Mouse (Mus musculus) MEL (cell line): ENCODE results near the gene Glce. TPM values are rescaled to one million over a fixed set of nuclear protein-coding genes. Genes with fewer than 3 reads are reported as not detected.

Experiments used
- DNase-seq: peaks from one replicate; pipeline ENCODE4 v3.0.0; 2011; ENCODE audit warnings: low read depth, low spot score
- H3K27ac ChIP-seq: 2 replicates; pipeline ENCODE4 v1.5.1; 2012; ENCODE audit warnings: low read depth, mild to moderate bottlenecking, control low read depth, low read length, moderate library complexity; ENCODE audit not compliant: control insufficient read depth
- H3K27me3 ChIP-seq, 2 experiments: fragments of 150-350 bp in 1 of 2; sonication (generic) in 1 of 2; 2 replicates each; pipeline ENCODE4 v1.6.1; 2012; ENCODE audit warnings: low read length in 2 of 2, mild to moderate bottlenecking in 2 of 2, improper control_type of control experiment in 1 of 2, moderate library complexity in 1 of 2; ENCODE audit not compliant: insufficient read depth in 2 of 2, control insufficient read depth in 1 of 2
- H3K36me3 ChIP-seq, 2 experiments: 2 replicates each; pipeline ENCODE4 v1.6.1; 2012 to 2014; ENCODE audit warnings: low read length in 2 of 2, improper control_type of control experiment in 1 of 2, inconsistent platforms in 1 of 2, mild to moderate bottlenecking in 1 of 2; ENCODE audit not compliant: insufficient read depth in 2 of 2, control insufficient read depth in 1 of 2
- H3K4me1 ChIP-seq, 2 experiments: fragments of 150-350 bp in 1 of 2; sonication (generic) in 1 of 2; 2 replicates each; pipeline ENCODE4 v1.6.1; 2012; ENCODE audit warnings: low read length in 2 of 2, improper control_type of control experiment in 1 of 2, mild to moderate bottlenecking in 1 of 2; ENCODE audit not compliant: insufficient read depth in 2 of 2, control insufficient read depth in 1 of 2
- H3K4me3 ChIP-seq, 2 experiments: fragments of 150-350 bp in 1 of 2; sonication (generic) in 1 of 2; 2 replicates each; pipeline ENCODE4 v1.5.1; 2012; ENCODE audit warnings: low read depth in 2 of 2, low read length in 2 of 2, mild to moderate bottlenecking in 2 of 2, moderate library complexity in 2 of 2, control low read depth in 1 of 2, improper control_type of control experiment in 1 of 2; ENCODE audit not compliant: control insufficient read depth in 1 of 2, insufficient read depth in 1 of 2
- H3K79me2 ChIP-seq: 2 replicates; pipeline ENCODE4 v1.6.1; 2012; ENCODE audit warnings: mild to moderate bottlenecking, low read length, moderate library complexity; ENCODE audit not compliant: control insufficient read depth, poor library complexity, insufficient read depth
- H3K9ac ChIP-seq: 2 replicates; pipeline ENCODE4 v1.6.1; 2012; ENCODE audit warnings: low read depth, mild to moderate bottlenecking, control low read depth, low read length, moderate library complexity; ENCODE audit not compliant: control insufficient read depth, poor library complexity, severe bottlenecking
- H3K9me3 ChIP-seq: fragments of 150-350 bp; sonication (generic); replicated peaks from 2 replicates; pipeline ENCODE4 v1.6.1; 2012; ENCODE audit warnings: mild to moderate bottlenecking, low read length, improper control_type of control experiment, moderate library complexity; ENCODE audit not compliant: insufficient read depth
- CHD1 ChIP-seq: IDR thresholded peaks from 2 replicates; pipeline ENCODE4 v1.6.1; 2012; ENCODE audit warnings: low read depth, mild to moderate bottlenecking, inconsistent platforms, low read length, improper control_type of control experiment
- E2F4 ChIP-seq: IDR thresholded peaks from 2 replicates; pipeline ENCODE4 v1.6.1; 2011; ENCODE audit warnings: low read depth, low read length, improper control_type of control experiment, borderline replicate concordance
- ELF1 ChIP-seq: IDR thresholded peaks from 2 replicates; pipeline ENCODE4 v1.6.1; 2014; ENCODE audit warnings: low read depth, mild to moderate bottlenecking, inconsistent platforms, low read length, improper control_type of control experiment, moderate library complexity
- ETS1 ChIP-seq: IDR thresholded peaks from 2 replicates; pipeline ENCODE4 v1.6.1; 2012; ENCODE audit warnings: low read depth, mild to moderate bottlenecking, inconsistent platforms, low read length, improper control_type of control experiment, moderate library complexity
- HCFC1 ChIP-seq: IDR thresholded peaks from 2 replicates; pipeline ENCODE4 v1.6.1; 2012; ENCODE audit warnings: low read depth, mild to moderate bottlenecking, inconsistent platforms, low read length, improper control_type of control experiment, moderate library complexity
- MEF2A ChIP-seq: IDR thresholded peaks from 2 replicates; pipeline ENCODE4 v1.6.1; 2014; ENCODE audit warnings: low read depth, mild to moderate bottlenecking, inconsistent platforms, low read length, improper control_type of control experiment; ENCODE audit not compliant: poor library complexity, insufficient replicate concordance, severe bottlenecking; ENCODE audit errors: extremely low read depth
- MYB ChIP-seq: IDR thresholded peaks from 2 replicates; pipeline ENCODE4 v1.6.1; 2011; ENCODE audit warnings: mild to moderate bottlenecking, low read depth, low read length, improper control_type of control experiment
- MYC ChIP-seq: IDR thresholded peaks from 2 replicates; pipeline ENCODE4 v1.6.1; 2011; ENCODE audit warnings: low read depth, mild to moderate bottlenecking, low read length, improper control_type of control experiment, moderate library complexity
- NRF1 ChIP-seq: IDR thresholded peaks from 2 replicates; pipeline ENCODE4 v1.6.1; 2014; ENCODE audit warnings: low read depth, mild to moderate bottlenecking, inconsistent platforms, low read length, improper control_type of control experiment, moderate library complexity; ENCODE audit not compliant: poor library complexity, insufficient read depth, severe bottlenecking
- POLR2AphosphoS2 ChIP-seq: IDR thresholded peaks from 2 replicates; pipeline ENCODE4 v1.6.1; 2011; ENCODE audit warnings: low read length, improper control_type of control experiment
- POLR2AphosphoS5 ChIP-seq: IDR thresholded peaks from 2 replicates; pipeline ENCODE4 v1.6.1; 2012; ENCODE audit warnings: low read depth, borderline replicate concordance, mild to moderate bottlenecking, inconsistent platforms, low read length, moderate library complexity, mixed read lengths
- RCOR1 ChIP-seq: IDR thresholded peaks from 2 replicates; pipeline ENCODE4 v1.6.1; 2012; ENCODE audit warnings: low read depth, mild to moderate bottlenecking, inconsistent platforms, low read length, improper control_type of control experiment
- UBTF ChIP-seq: IDR thresholded peaks from 2 replicates; pipeline ENCODE4 v1.6.1; 2012; ENCODE audit warnings: low read depth, mild to moderate bottlenecking, inconsistent platforms, low read length, improper control_type of control experiment, moderate library complexity, borderline replicate concordance; ENCODE audit not compliant: insufficient read depth
- USF1 ChIP-seq: IDR thresholded peaks from 2 replicates; pipeline ENCODE4 v1.6.1; 2014; ENCODE audit warnings: low read depth, mild to moderate bottlenecking, inconsistent platforms, low read length, improper control_type of control experiment, moderate library complexity
- USF2 ChIP-seq, 2 experiments: IDR thresholded peaks; 2 replicates each; pipeline ENCODE4 v1.6.1; 2011 to 2012; ENCODE audit warnings: improper control_type of control experiment in 2 of 2, low read length in 2 of 2, borderline replicate concordance in 1 of 2, inconsistent platforms in 1 of 2, low read depth in 1 of 2, mild to moderate bottlenecking in 1 of 2; ENCODE audit not compliant: insufficient read depth in 1 of 2
- ZC3H11A ChIP-seq: IDR thresholded peaks from 2 replicates; pipeline ENCODE4 v1.6.1; 2012; ENCODE audit warnings: low read depth, mild to moderate bottlenecking, inconsistent platforms, low read length, improper control_type of control experiment
- ZKSCAN1 ChIP-seq: IDR thresholded peaks from 2 replicates; pipeline ENCODE4 v1.6.1; 2012; ENCODE audit warnings: low read depth, mild to moderate bottlenecking, inconsistent platforms, low read length, improper control_type of control experiment, moderate library complexity
- ZNF384 ChIP-seq: IDR thresholded peaks from 2 replicates; pipeline ENCODE4 v1.6.1; 2012; ENCODE audit warnings: low read depth, mild to moderate bottlenecking, inconsistent platforms, low read length, improper control_type of control experiment
- polyA plus RNA-seq, 2 experiments: library from polyadenylated mRNA; stranded (reverse) in 1 of 2; unstranded in 1 of 2; fragments of >175 nt in 1 of 2; fragments of >200 nt in 1 of 2; gene quantifications; 2 replicates each; pipeline versions ENCODE4 v1.2.1 to v1.2.4; 2012; ENCODE audit warnings: low replicate concordance in 2 of 2, low read depth in 1 of 2; ENCODE audit not compliant: insufficient read length in 2 of 2, insufficient read depth in 1 of 2, missing spikeins in 1 of 2
- total RNA-seq: library from RNA; depleted of rRNA; stranded (reverse); fragments of 300-350 nt; gene quantifications from 2 replicates; pipeline ENCODE4 v1.2.3, GENCODE M21; 2012

Glce gene
- total and polyA plus RNA-seq, 3 experiments = 9.2 to 12.2 TPM; not detected in 1

GRCm38 (mm10) chr9:62060431-62060830 lies 62.0 kb downstream of the Glce start:
- H3K4me1 ChIP-seq = no peaks in the 10 kb centered on the region
- H3K27ac ChIP-seq = no peak overlapping the region
- no peaks in the 10 kb centered on the region for H3K9me3 ChIP-seq
- H3K4me3 ChIP-seq = no peak overlapping the region
- TF ChIP-seq POLR2AphosphoS5 (no peak), MEF2A (no peak), E2F4 (no peak), MYC (no peak), RCOR1 (no peak), ZNF384 (no peak), ZKSCAN1 (no peak)
- H3K9ac ChIP-seq = no peak overlapping the region
- no peak for DNase-seq
- no peaks in the 10 kb centered on the region for H3K79me2 ChIP-seq
- H3K27me3 ChIP-seq = no peaks in the 10 kb centered on the region
- H3K36me3 ChIP-seq = peaks cover 0 to 4% of the 10 kb centered on the region in 2 experiments; a peak in 1 of 4 replicates

DNA sequence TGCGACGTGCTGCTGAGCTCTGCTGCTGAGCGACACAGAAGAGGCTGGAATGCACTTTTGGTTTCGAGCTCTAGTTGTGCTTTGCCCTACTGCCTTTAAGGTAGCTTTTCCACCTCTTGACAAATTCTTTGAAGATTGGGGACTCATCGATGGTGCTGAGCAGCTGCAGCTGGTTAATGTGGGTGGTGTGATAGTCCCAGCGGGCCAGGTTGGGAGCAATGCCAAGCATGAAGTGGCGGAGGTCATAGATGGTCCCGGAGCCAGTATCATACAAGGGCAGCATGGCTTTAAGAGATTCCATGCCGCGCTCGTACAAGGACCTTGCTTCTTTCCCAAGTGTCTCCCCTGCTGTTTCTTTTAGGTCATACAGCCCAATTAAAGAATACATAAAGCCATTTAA lies 62.5 kb downstream of the Glce start:
- Histone ChIP-seq H3K79me2 (no peaks in the 10 kb centered on the region), H3K4me3 (no peak overlapping the region), H3K4me1 (no peaks in the 10 kb centered on the region), H3K9ac (no peak overlapping the region), H3K27me3 (no peaks in the 10 kb centered on the region), H3K9me3 (no peaks in the 10 kb centered on the region), H3K27ac (no peak overlapping the region), H3K36me3 (peaks cover 0 to 4% of the 10 kb centered on the region in 2 experiments; a peak in 1 of 4 replicates)
- TF ChIP-seq ZC3H11A (no peak), UBTF (no peak), USF2 (IDR thresholded peaks at IDR 0.05; ENCODE audit: borderline replicate concordance in 1 of 2, insufficient read depth in 1 of 2, low read depth in 1 of 2, low read length in 2 of 2) (no peak), MEF2A (no peak), USF1 (no peak), CHD1 (no peak), POLR2AphosphoS2 (no peak), ZKSCAN1 (no peak), ETS1 (no peak), ELF1 (no peak), MYB (no peak), HCFC1 (no peak), NRF1 (no peak)
- DNase-seq = no peak
